Mouse (Mus musculus) liver, adult 2 months (tissue): ENCODE measurements at regions not wholly inside any gene's neighbourhood (a gene's known extent, or its start where the extent isn't known, plus 50 kb on each side); places are given as distances from the start of the nearest gene placed in this dataset.

Experiments
- CTCF ChIP-seq: fragments of 200-500 bp; IDR thresholded peaks from 2 replicates; pipeline ENCODE4 v1.5.1; 2011; ENCODE audit warnings: low read depth, low read length, control low read depth
- POLR2A ChIP-seq: fragments of 200-500 bp; IDR thresholded peaks from 2 replicates; pipeline ENCODE4 v1.6.1; 2011; ENCODE audit warnings: low read length, control low read depth; ENCODE audit not compliant: insufficient read depth; ENCODE audit errors: extremely low read depth

- no peak for TF ChIP-seq CTCF
- TF ChIP-seq POLR2A, result no peak
Measured at GRCm38 (mm10) chr5:89945660-89945925, 62.5 kb upstream of the Adamts3 start.
